Mouse (Mus musculus) natural killer cell, adult 2 months (primary cell): ENCODE measurements around the gene Tead1.
A peak's percentile ranks its signal among the peaks of the same experiment; 100 is the strongest.

Experiments
- DNase-seq, 2 experiments: peaks; one replicate each; pipeline ENCODE4 v3.0.0; 2022; ENCODE audit warnings: low spot score in 2 of 2

Gene Tead1

DNA sequence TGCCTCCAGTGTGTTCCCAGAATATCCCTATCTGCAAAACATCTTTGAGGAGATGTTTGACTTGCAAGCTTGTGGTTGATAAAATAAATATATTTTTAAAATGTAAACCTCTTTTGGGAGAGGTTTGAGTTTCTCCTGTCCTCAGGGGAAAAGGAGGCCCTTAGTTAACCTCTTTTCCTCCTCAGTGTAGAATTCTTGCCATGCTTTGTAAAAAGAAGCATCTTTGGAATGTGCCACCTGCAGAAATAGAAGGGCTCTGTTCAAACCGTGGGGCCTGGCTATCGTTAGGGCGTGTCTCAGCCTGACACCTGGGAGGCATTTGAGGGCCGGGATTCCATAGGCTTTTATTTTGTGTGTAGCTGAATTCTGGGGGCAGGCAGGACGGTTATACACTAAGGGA lies 51.1 kb downstream of the Tead1 start:
- DNase-seq: no peak

DNA sequence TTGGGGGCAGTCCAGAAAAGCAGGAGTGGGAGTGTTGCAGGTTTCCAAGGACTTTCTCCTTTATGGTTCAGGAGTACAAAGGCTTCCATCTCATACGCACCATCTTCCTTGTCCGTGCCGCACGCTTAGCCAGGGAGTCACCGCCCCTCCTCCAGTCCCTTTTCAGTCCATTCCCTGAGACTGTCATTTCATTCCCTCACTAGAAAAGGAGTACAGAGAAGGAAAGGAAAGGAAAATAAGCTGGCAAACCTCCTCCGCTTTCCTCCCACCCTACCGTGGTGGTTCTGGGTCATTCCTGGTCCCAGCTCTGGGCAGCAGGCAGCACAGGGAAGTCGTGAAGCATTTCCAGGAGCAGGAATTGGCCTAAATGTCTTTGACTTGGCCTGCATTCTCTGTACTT lies 52.5 kb downstream of the Tead1 start:
- no peak for DNase-seq

DNA sequence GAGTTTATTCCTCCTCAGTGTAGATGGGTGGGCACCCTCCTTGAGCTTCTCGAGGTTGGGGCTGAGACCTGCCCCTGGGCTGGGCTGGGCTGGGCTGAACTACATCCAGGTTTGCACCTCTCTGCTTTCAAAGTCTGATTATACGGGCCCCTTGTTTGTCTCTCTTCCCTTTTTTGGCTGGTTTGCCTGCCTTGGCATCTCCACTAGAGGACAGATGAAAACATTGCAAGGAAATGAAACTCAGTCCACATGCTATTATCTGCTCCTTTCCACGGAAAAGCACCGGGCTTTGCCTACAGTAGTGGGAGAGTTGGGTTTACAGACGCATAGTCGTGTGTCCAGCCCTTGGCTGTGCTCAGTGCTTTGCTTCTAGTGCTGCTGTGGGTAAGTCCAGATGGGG lies 60.1 kb downstream of the Tead1 start:
- DNase-seq: no peak

DNA sequence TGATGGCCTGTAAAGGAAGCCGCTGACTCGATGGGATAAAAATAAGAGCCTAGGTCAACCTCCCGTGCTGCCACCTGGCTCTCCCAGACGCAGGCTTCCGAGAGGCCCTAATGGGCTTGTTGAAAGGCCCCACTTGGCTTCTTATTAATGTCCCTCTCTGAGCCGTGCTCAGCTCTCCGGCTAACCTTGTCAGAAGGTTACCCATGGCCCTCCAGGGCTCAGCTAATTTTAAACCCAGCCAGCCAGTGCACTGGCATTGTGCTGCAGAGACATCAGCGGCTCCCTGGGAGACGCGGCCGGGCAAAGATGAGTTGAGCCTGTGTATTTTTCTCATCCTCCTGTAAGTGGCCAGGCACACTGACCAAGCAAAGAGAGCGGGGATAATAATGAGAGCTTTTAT lies 62.7 kb downstream of the Tead1 start:
- DNase-seq: no peak

DNA sequence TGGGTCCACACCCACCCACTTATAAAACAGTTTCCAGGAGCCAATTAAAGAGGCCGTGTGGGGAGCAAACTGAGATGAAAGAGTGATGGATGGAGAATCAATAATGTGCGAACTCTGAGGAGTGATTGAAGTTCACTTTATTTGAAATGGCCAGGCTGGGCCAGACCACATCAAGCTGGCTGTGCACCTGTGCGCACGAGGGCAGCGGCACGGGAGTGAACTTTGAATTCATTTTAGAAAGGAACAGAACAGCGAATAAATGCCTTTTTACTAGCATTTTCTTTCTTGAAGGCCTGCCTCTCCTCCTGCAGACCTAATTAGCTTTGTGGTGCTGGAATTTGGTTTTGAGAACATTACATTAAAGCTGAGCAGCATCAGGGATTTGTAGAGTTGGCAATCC lies 63.9 kb downstream of the Tead1 start:
- DNase-seq: no peak

DNA sequence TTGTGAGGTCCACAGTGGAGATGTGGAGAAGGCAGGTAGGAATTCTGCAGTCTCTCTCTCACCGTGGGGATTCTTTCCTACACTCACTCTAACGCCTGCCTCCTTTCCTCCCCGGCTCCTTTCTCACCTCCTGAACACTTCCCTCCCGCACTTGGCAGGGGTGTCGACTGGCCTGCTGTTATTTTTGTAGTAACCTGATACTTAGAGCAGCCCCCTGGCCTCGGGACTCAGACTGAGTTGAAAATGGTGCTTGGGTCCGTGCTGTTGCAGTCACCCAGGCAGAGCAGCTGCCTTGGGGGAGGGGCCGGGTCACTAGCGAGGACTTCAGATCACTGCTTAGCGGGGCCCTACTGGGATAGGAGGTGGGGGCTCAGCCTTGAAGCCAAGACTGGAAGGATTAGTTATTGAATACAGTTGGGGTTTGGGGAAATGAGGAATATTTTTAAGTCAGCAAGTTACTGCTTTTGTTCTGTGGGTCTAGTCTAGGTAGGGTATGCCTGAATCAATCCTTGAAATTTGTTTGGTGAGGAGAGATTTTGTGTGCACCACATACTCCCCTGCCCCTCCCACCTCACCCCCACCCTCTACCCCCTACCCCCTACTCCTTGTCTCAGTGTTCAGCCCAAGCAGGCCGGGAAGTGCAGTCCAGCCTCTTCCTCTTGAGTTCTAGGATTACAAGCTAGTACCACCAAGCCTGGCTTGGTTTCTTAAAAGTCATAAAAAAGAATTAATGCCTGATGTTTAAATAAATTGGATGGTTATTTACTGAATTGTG lies 64.7 kb downstream of the Tead1 start:
- no peak for DNase-seq

DNA sequence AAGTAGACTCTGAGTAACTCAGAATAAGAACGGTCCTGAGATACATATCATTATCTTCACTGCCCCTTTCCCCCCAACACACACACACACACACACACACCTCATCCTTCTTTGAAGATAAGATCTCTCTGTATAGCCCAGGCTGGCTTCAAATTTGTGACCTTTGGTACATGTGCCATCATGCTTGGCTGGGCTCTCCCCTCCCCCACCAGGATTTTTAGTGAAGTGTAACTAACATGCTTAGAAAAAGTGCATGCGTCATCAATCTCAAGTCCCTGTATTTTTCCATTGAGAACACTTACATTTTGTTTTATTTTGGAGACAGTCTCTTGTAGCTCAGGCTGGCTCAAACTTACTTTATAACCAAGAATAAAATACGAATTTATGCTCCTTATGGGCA lies 68.1 kb downstream of the Tead1 start:
- no peak for DNase-seq

DNA sequence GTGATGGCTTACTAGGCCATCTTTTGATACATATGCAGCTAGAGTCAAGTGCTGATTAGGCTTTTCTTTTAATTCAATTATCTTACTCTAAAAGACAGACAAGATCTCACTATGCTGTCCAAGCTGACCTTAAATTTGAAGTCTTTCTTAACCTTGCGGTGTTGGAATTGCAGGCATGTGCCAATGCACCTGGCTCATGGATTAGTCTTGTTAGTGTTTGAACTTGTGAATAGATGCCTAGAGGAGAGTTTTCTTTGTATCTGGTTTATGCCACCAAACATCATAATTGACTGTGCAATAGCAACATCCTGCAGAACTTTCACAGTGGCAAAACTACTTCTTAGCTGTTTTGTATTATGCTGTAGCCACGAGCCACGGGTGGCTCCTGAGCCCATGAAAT lies 68.7 kb downstream of the Tead1 start:
- no peak for DNase-seq

DNA sequence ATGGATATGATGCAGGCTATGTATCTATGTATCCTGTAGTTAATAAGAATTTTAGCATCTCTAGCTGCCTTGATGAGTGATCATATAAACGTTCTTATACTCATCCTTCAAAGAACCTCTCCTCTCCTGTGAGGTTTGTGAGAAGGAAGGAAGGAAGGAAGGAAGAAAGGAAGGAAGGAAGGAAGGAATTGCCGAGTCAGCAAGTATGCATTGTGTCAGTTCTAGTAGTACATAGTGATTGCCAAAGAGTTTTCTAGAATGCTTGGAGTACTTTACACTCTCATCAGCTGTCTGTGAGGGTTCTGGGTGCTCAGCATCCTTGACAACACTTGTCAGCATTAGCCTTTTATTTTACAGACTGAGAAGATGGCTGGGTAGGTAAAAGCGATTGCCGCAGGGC lies 69.2 kb downstream of the Tead1 start:
- DNase-seq: no peak

DNA sequence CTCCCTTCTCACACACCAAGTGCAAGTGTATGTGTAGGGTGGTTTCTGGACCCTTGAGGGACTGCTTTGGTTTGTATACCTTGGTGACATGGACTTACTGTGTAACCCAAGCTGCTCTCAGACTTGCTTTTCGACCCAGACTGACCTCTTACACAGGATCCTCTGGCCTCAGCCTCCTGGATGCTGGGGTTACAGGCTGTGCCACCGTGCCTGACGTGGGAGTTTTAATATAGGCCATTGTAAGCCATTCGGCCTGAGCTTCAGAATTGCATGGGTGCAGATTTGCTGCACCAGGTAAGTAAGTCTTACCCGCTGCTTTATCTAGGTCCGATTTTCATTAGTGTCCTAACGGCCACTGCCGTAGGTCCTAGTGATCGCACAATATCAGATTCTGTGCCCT lies 71.0 kb downstream of the Tead1 start:
- no peak for DNase-seq

DNA sequence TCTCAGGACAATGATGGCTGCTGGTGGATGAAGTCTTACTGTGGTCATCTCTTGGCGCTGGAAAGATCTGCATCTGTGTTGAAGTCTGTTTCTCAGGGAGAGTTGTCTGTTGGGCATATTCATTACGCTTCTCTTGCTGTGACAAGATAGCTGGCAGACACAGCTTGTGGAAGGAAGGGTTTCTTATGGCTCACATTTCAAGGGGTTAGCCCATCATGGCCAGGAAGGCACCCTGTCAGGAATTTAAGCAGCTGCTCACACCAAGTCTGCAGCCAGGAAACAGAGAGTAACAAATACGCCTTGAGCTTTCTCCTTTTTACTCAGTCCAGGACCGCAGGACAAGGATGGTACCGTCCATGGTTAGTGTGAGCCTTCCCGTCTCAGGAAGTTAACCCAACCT lies 73.2 kb downstream of the Tead1 start:
- DNase-seq: no peak

DNA sequence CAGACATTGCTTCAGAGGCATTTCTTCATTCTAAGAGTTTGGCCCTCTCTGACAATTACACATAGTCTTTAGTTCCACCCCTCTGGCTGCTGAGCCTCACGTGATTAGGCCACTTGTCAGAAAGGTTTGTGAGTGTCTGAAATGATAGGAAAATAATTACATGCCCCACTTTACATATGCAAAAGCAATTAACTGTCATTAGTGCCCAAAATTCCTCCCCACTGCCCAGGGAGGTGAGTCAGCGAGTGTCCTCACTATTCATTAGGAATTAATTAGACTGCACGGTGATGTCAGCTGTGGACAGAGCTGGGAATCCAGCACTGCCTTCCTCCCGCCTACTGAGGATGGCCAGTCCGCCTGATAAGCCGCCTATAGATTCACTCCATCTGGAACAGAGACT lies 74.2 kb downstream of the Tead1 start:
- no peak for DNase-seq

DNA sequence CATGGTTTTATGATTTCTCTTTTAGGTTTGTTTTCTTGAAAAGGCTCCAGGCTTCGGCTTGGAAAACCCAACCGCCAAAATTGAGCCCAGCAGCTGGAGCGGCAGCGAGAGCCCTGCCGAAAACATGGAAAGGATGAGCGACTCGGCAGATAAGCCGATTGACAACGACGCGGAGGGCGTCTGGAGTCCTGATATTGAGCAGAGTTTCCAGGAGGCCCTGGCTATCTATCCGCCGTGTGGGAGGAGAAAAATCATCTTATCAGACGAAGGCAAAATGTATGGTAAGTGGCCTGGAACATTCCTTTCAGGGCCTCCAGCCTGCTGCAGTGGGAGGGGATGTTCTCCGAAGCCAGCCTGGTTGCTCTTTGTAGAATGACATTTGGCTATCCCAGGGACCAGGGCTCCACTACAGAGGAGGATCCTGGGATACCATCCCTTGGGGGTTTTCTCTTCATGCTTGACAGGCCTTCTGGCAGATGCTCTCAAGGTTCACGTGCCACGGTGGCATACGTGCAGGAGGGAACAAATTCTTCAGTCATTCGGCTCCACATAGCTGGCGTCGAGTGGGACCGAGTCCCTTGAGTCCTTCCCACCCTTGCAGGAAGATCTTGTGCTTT lies 80.3 kb downstream of the Tead1 start:
- DNase-seq: no peak

DNA sequence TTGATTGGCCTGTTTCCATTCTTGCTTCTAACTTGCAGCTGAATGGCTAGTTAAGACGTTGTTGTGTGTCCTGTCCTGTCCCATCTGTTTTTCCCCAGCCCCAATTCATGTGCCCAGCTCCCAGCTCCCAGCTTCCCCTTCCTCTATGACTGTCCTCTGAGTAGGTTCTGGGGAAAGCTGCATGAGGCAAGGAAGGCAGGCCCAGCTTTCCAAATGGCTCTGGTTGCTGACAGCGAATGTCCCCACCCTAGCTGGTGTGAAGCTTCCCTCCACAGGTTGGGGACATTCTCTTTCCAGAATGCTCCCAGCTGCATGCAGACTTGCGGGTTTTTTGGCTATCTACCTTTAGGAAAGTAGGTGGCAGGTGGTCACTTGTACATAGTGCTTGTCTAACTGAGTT lies 81.2 kb downstream of the Tead1 start:
- DNase-seq: no peak

DNA sequence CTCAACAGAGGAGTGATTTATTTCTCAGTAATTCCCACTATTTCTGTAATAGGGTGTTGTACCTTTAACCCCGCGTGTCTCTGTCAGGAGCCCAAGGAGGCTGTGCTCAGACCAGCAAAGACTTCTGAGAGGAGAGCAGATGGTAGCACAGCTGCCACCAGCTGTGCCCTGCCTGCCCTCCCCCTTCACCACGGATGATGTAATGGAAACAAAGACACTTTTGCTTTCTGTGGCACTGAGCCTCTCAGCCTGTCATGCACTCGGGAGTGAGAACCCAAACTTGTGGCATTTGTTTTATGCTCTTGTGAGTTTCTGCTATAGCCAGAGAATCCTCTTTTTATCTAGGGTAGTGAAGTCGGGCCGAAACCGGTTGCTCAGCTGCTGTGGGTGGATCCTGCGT lies 81.7 kb downstream of the Tead1 start:
- peak in 1 of 2 experiments; percentile 2 for DNase-seq

DNA sequence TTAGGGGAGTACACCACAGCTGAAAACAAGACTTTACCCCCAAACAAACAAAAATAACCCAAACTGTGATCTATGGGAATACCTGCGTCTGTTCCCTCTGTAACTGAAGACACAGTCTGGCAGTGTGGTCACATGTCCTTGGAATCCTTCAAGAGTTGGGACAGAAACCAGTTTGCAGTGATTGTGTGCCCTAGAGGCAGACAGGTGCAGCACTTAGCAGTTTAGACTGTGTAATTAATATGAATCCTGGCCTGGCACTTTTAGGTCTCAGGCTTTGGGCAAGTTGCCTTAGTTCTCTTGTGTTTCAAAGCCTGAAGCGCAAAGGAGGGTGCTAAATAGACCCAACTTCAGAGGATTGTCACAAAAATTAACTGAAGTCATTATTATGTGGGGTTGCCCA lies 83.8 kb downstream of the Tead1 start:
- DNase-seq: no peak

DNA sequence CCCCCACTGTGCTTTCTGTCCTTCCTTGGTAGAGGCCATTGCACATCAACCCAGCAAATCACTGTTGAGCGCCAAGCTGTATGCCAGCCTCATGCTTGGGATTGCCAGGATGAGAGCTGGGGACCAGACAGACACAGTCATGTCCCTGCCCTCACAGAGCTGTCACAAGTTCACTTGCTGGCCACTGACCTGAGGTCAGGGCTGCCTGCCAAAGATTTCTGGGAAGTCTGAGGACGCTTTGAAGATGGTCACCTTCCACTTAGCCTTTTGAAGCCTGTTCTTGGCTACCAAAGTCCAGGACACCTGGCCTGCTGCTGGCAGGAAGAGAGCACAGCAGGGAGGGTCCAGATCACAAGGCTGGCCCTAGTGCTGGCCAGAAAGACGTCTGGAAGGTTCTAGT lies 84.4 kb downstream of the Tead1 start:
- no peak for DNase-seq

DNA sequence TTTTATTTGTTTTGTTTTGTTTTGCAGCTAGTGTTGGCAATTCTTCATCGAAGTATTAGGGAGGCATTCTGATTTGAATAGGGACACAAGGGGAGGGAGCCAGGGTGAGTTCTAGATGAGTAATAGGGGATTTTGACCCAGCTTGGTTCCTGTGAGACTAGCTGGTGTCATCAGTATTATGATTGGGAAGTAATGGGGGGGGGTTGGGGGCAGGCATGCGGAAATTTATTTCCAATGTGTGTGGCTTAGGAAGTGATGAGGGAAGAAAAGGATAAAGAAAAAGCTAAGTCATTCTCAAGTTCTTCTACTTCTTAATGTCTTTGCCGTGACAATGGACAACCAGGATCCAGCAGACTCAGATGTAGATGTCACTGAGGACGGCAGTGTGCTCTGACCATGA lies 85.8 kb downstream of the Tead1 start:
- no peak for DNase-seq

DNA sequence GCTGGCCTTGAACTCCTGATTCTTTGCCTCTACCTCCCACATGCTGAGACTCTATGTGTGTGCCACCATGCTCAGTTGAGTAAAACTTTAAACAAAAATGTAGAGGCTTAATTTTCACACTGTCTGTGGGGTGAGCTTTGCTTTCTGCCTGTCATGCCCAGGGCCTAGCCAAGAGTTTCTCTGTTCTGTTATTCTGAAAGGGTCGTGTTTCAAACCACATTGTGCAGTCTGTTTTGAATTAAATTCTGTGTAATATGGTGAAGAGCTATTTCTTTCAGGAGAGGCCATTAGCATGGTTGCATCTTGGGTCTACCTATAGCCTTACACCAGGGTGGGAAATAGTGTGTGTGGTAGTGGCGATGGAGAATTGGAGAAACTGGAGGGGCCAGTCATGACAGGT lies 90.7 kb downstream of the Tead1 start:
- no peak for DNase-seq

DNA sequence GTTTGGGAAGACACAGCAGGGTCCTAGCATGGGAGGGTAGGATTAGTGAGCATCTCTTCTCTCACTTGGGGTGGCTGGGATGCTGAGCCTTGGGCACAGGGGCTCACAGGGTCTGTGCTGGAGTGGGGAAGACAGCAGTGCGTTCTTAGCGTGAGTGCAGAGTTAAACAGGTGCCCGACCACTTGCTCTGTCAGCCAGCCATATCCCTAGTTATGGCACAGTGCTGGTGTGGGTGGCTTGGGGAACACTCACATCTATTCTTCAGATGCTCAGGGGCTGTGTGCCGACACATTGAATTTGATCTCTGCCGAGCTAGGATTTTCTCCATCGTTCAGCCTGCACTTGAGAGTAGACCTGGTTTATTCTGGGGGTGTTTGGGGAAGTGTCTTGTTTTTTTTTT lies 92.3 kb downstream of the Tead1 start:
- DNase-seq: no peak

DNA sequence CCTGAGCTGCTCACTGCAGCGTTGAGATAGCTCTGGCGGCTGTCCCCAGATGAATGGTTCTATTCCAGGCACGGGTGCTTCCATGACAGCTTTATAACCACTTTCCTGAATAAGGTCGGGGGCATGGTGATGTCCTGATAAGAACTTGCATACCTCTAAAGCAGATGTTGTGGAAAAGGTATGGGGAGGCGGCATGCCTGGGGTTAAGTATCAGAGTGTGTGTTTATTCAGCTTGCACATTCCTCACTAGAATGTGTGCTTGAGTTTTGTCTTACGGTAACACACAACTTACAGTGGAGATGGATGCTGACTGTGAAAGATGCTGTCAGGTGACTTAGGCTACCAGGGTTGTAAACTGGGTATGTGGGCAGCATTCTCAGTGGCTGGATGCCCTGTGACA lies 93.7 kb downstream of the Tead1 start:
- peak in 1 of 2 experiments; percentile 0 for DNase-seq

DNA sequence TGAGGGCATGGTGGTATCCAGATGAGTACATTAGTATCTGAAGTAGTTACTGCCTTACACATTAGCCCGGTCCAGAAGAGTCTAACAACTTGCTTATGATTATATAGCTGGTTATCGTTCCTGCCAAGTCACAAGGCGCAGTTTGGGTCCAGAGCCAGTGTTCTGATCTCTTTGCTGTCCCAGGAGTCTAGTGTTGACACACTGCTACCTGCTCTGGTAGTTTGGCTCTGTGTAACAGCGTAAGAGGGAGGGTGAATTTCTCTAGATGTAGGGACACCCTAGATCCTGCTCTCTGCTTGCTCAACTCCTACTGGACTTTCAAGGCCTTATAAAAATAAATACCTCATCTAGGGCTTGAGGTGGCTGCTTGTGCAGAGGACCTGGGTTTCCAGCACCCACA lies 94.5 kb downstream of the Tead1 start:
- no peak for DNase-seq

DNA sequence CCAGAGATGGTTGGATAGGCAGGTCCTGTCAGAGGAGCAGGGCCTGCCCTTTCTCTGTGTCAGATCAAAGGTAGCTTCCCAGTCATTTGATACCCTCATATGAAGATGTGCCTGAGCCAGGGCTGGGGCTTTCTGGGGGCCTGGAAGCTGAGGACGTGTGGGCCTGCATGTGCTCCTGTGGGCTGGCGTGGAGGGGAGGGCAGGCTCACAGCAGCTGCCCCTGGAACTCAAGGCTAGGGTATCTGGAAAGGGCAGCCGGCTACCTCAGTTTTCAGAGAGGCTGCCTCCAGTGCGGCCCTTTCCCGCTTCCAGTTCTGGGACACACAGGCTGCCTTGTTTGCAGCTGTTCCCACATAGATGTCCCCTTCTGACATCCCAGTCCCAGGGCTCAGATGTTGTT lies 96.7 kb downstream of the Tead1 start:
- no peak for DNase-seq

DNA sequence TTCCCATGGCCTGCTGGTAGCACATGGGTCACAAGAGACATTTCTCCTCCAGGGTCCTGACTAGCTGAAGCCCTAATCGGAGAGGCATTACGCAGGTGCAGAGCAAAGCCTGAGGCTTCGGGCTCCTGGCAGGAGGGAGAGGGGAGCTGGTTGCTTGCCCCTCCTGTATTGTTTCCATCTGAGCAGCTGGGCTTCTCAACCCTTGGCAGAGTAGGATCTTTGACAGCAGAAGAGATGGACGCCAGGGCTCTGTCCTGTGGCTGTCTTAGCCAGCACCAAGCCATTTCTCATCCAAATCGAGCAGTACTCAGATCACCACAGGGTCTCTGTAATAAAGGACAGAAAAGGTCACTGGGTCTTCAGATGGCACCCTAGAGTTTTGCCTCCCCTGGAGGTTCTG lies 97.6 kb downstream of the Tead1 start:
- no peak for DNase-seq
